Mouse (Mus musculus) heart, embryonic 16.5 days (tissue): ENCODE data around the gene Nop10. TPM values are rescaled to one million over a fixed set of nuclear protein-coding genes. Genes with fewer than 3 reads are reported as not detected.

Experiments used
- ATAC-seq: fragments of 200-750 bp; cut with Nextera tagmentation; replicated peaks from 2 replicates; pipeline ENCODE4 v1.8.0; 2017; ENCODE audit warnings: moderate number of reproducible peaks; ENCODE audit not compliant: insufficient read depth, low FRiP score; ENCODE audit errors: extremely low read depth
- H3K27ac ChIP-seq: fragments of 300-500 bp; sonication (generic); 2 replicates; pipeline ENCODE4 v1.5.1; 2014; ENCODE audit warnings: mild to moderate bottlenecking, low read length, control low read depth, moderate library complexity
- H3K27me3 ChIP-seq: fragments of 300-500 bp; sonication (generic); 2 replicates; pipeline ENCODE4 v1.6.1; 2014; ENCODE audit warnings: low read length, mixed read lengths; ENCODE audit not compliant: control insufficient read depth, insufficient read depth
- H3K36me3 ChIP-seq: fragments of 300-500 bp; sonication (generic); 2 replicates; pipeline ENCODE4 v1.6.1; 2014; ENCODE audit not compliant: control insufficient read depth, insufficient read depth
- H3K4me1 ChIP-seq: fragments of 300-500 bp; sonication (generic); 2 replicates; pipeline ENCODE4 v1.6.1; 2014; ENCODE audit warnings: low read length, mixed read lengths; ENCODE audit not compliant: control insufficient read depth, insufficient read depth
- H3K4me2 ChIP-seq: fragments of 300-500 bp; sonication (generic); 2 replicates; pipeline ENCODE4 v1.6.1; 2014; ENCODE audit warnings: low read depth, mild to moderate bottlenecking, control low read depth, low read length
- H3K4me3 ChIP-seq: fragments of 300-500 bp; sonication (generic); 2 replicates; pipeline ENCODE4 v1.5.1; 2014; ENCODE audit warnings: mild to moderate bottlenecking, control low read depth, low read length
- H3K9ac ChIP-seq: fragments of 300-500 bp; sonication (generic); 2 replicates; pipeline ENCODE4 v1.6.1; 2014; ENCODE audit warnings: low read length, control low read depth
- H3K9me3 ChIP-seq: fragments of 300-500 bp; sonication (generic); replicated peaks from 2 replicates; pipeline ENCODE4 v1.6.1; 2016; ENCODE audit warnings: low read length; ENCODE audit not compliant: control insufficient read depth
- WGBS: fragments of 180-500 bp; shearing (Covaris S2); extraction: QIAGEN DNeasy Blood & Tissue Kit; methylation state at CpG from one replicate; pipeline ENCODE4 v1.1.7; 2014; 5-methylcytosine and 5-hydroxymethylcytosine counted together
- polyA plus RNA-seq: library from polyadenylated mRNA; unstranded; fragments of >200 nt; fragmentation: Nextera tagmentation; extraction: Ambion mirVana; gene quantifications from 2 replicates; pipeline ENCODE4 v1.2.1, GENCODE M21; 2015

Gene Nop10
- polyA plus RNA-seq, 1 experiment from 2014 or later, result 169 TPM

- Histone ChIP-seq H3K4me3 (no peak overlapping the region), H3K4me1 (peaks cover 14% of the 10 kb centered on the region), H3K27me3 (no peaks in the 10 kb centered on the region), H3K9ac (no peak overlapping the region), H3K27ac (no peak overlapping the region), H3K9me3 (no peaks in the 10 kb centered on the region), H3K4me2 (no peak overlapping the region), H3K36me3 (no peaks in the 10 kb centered on the region)
- WGBS, result 69% methylated on average over 2 of the region's 2 CpGs
- ATAC-seq, result no peak
Measured at GRCm38 (mm10) chr2:112292823-112293222, 31.1 kb downstream of the Nop10 start.

- H3K4me1 ChIP-seq, result peaks cover 7% of the 10 kb centered on the region; the same call in 1 of the 2 replicates
- peak; percentile 87 for ATAC-seq
- 43% methylated on average over 3 of the region's 3 CpGs for WGBS
- no peaks in the 10 kb centered on the region for H3K27me3 ChIP-seq
- H3K9ac ChIP-seq, result peak overlapping the region; percentile 62
- no peaks in the 10 kb centered on the region for H3K9me3 ChIP-seq
- H3K27ac ChIP-seq, result peak overlapping the region; percentile 92
- peak overlapping the region; percentile 23; the same call in 1 of the 2 replicates for H3K4me3 ChIP-seq
- no peaks in the 10 kb centered on the region for H3K36me3 ChIP-seq
- H3K4me2 ChIP-seq, result peak overlapping the region; percentile 56
Measured at GRCm38 (mm10) chr2:112296211-112296610, 34.5 kb downstream of the Nop10 start.

GRCm38 (mm10) chr2:112298221-112298620 lies 36.5 kb downstream of the Nop10 start:
- no peak for ATAC-seq
- WGBS, result 88% methylated on average over 4 of the region's 4 CpGs
- no peak overlapping the region for H3K9ac ChIP-seq

GRCm38 (mm10) chr2:112308671-112309070 lies 46.9 kb downstream of the Nop10 start:
- H3K27ac ChIP-seq, result peak overlapping the region; percentile 51

More at GRCm38 (mm10) chr2:112298221-112298620, 36.5 kb downstream of the Nop10 start:
- H3K4me3 ChIP-seq, result no peak overlapping the region
- H3K4me1 ChIP-seq, result peaks cover 7% of the 10 kb centered on the region; the same call in 1 of the 2 replicates
- H3K27ac ChIP-seq, result no peak overlapping the region
- no peaks in the 10 kb centered on the region for H3K27me3 ChIP-seq
- no peak overlapping the region for H3K4me2 ChIP-seq
- H3K36me3 ChIP-seq, result no peaks in the 10 kb centered on the region
- no peaks in the 10 kb centered on the region for H3K9me3 ChIP-seq

GRCm38 (mm10) chr2:112309161-112309600 lies 47.5 kb downstream of the Nop10 start:
- no peak overlapping the region for H3K9ac ChIP-seq
- H3K9me3 ChIP-seq, result no peaks in the 10 kb centered on the region
- no peaks in the 10 kb centered on the region for H3K36me3 ChIP-seq
- H3K27ac ChIP-seq, result peak overlapping the region; percentile 51
- no peak overlapping the region for H3K4me3 ChIP-seq
- 0 out of 2 replicates have a peak, but pooled peaks cover 2% of the 10 kb centered on the region for H3K4me1 ChIP-seq
- WGBS, result 25% methylated on average over 10 of the region's 10 CpGs
- no peaks in the 10 kb centered on the region for H3K27me3 ChIP-seq
- ATAC-seq, result peak; percentile 52
- H3K4me2 ChIP-seq, result peak overlapping the region; percentile 17

More at GRCm38 (mm10) chr2:112308671-112309070, 46.9 kb downstream of the Nop10 start:
- no peaks in the 10 kb centered on the region for H3K9me3 ChIP-seq
- H3K4me1 ChIP-seq, result 0 out of 2 replicates have a peak, but pooled peaks cover 2% of the 10 kb centered on the region
- WGBS, result 69% methylated on average over 3 of the region's 3 CpGs
- H3K9ac ChIP-seq, result no peak overlapping the region
- no peaks in the 10 kb centered on the region for H3K27me3 ChIP-seq
- H3K4me2 ChIP-seq, result peak overlapping the region; percentile 17
- ATAC-seq, result no peak
- no peaks in the 10 kb centered on the region for H3K36me3 ChIP-seq
- H3K4me3 ChIP-seq, result no peak overlapping the region

Other genes with a start within 250 kb of the Nop10 start
- not detected in 2 replicates for gene Olfr1310, start 249.2 kb upstream of the Nop10 start, polyA plus RNA-seq
- not detected in 2 replicates for gene Olfr1311, start 237.5 kb upstream of the Nop10 start, polyA plus RNA-seq
- not detected in 2 replicates for gene Olfr1312, start 211.7 kb upstream of the Nop10 start, polyA plus RNA-seq
- gene Olfr1313, start 184.1 kb upstream of the Nop10 start, polyA plus RNA-seq, result not detected in 2 replicates
- not detected in 2 replicates for gene Olfr1314, start 165.1 kb upstream of the Nop10 start, polyA plus RNA-seq
- gene Olfr1315-ps1, start 146.5 kb upstream of the Nop10 start, polyA plus RNA-seq, result not detected in 2 replicates
- not detected in 2 replicates for gene Olfr1316, start 126.9 kb upstream of the Nop10 start, polyA plus RNA-seq
- not detected in 2 replicates for gene Olfr1317, start 121.6 kb upstream of the Nop10 start, polyA plus RNA-seq
- gene Olfr1318, start 107.7 kb upstream of the Nop10 start, polyA plus RNA-seq, result not detected in 2 replicates
- gene Lpcat4, start 22.5 kb upstream of the Nop10 start, polyA plus RNA-seq, result 11.3 and 11.7 TPM in 2 replicates
- not detected in 2 replicates for gene Nutm1, start 2.6 kb upstream of the Nop10 start, polyA plus RNA-seq
- 10.1 and 12.2 TPM in 2 replicates for gene Slc12a6, start 3.9 kb downstream of the Nop10 start, polyA plus RNA-seq
- not detected in 2 replicates for gene Gm21985, start 4.4 kb downstream of the Nop10 start, polyA plus RNA-seq
- 98.0 and 98.5 TPM in 2 replicates for gene Emc4, start 106.1 kb downstream of the Nop10 start, polyA plus RNA-seq
- gene Katnbl1, start 117.3 kb downstream of the Nop10 start, polyA plus RNA-seq, result 21.3 and 25.1 TPM in 2 replicates
- 18.3 and 19.2 TPM in 2 replicates for gene Emc7, start 193.1 kb downstream of the Nop10 start, polyA plus RNA-seq
- gene Chrm5, start 218.8 kb downstream of the Nop10 start, polyA plus RNA-seq, result not detected in 2 replicates
- gene Aven, start 231.0 kb downstream of the Nop10 start, polyA plus RNA-seq, result 4.0 and 4.6 TPM in 2 replicates